Mouse (Mus musculus) liver, adult 2 months (tissue): ENCODE measurements at regions not wholly inside any gene's neighbourhood (a gene's known extent, or its start where the extent isn't known, plus 50 kb on each side); places are given as distances from the start of the nearest gene placed in this dataset.

Experiments
- CTCF ChIP-seq: fragments of 200-500 bp; IDR thresholded peaks from 2 replicates; pipeline ENCODE4 v1.5.1; 2011; ENCODE audit warnings: low read depth, low read length, control low read depth
- POLR2A ChIP-seq: fragments of 200-500 bp; IDR thresholded peaks from 2 replicates; pipeline ENCODE4 v1.6.1; 2011; ENCODE audit warnings: low read length, control low read depth; ENCODE audit not compliant: insufficient read depth; ENCODE audit errors: extremely low read depth

GRCm38 (mm10) chr13:48083807-48084206 lies 177.2 kb upstream of the Id4 start:
- TF ChIP-seq CTCF: no peak
- no peak for TF ChIP-seq POLR2A
